Mouse (Mus musculus) stomach, postnatal 0 days (tissue): ENCODE results near the gene Hist1h2be. TPM values are rescaled to one million over a fixed set of nuclear protein-coding genes. Genes with fewer than 3 reads are reported as not detected.

Experiments used
- ATAC-seq: fragments of 200-750 bp; cut with Nextera tagmentation; 2 replicates; pipeline ENCODE4 v1.8.0; 2017; ENCODE audit not compliant: low FRiP score, low TSS enrichment
- DNase-seq: peaks from one replicate; pipeline ENCODE4 v3.0.0-alpha.2; 2016; ENCODE audit warnings: low spot score
- H3K27ac ChIP-seq: fragments of 300-500 bp; sonication (generic); replicated peaks from 2 replicates; pipeline ENCODE4 v1.5.1; 2014; ENCODE audit warnings: mild to moderate bottlenecking, control low read depth
- H3K27me3 ChIP-seq: fragments of 300-500 bp; sonication (generic); 2 replicates; pipeline ENCODE4 v1.6.1; 2014; ENCODE audit warnings: low read length; ENCODE audit not compliant: control insufficient read depth, insufficient read depth
- H3K36me3 ChIP-seq: fragments of 300-500 bp; sonication (generic); 2 replicates; pipeline ENCODE4 v1.6.1; 2014; ENCODE audit warnings: low read length, mixed read lengths; ENCODE audit not compliant: control insufficient read depth, insufficient read depth
- H3K4me1 ChIP-seq: fragments of 300-500 bp; sonication (generic); replicated peaks from 2 replicates; pipeline ENCODE4 v1.6.1; 2014; ENCODE audit warnings: antibody characterized with exemption; ENCODE audit not compliant: control insufficient read depth, insufficient read depth
- H3K4me2 ChIP-seq: fragments of 300-500 bp; sonication (generic); replicated peaks from 2 replicates; pipeline ENCODE4 v1.6.1; 2014; ENCODE audit warnings: low read depth, mild to moderate bottlenecking, control low read depth, moderate library complexity
- H3K4me3 ChIP-seq: fragments of 300-500 bp; sonication (generic); 2 replicates; pipeline ENCODE4 v1.5.1; 2014; ENCODE audit warnings: low read depth, low read length, control low read depth
- H3K9ac ChIP-seq: fragments of 300-500 bp; sonication (generic); 2 replicates; pipeline ENCODE4 v1.6.1; 2014; ENCODE audit warnings: mild to moderate bottlenecking, low read length, control low read depth, mixed read lengths
- H3K9me3 ChIP-seq: fragments of 300-500 bp; sonication (generic); 2 replicates; pipeline ENCODE4 v1.6.1; 2016; ENCODE audit warnings: low read length; ENCODE audit not compliant: control insufficient read depth
- CTCF ChIP-seq: IDR thresholded peaks from 2 replicates; pipeline ENCODE4 v1.5.1; 2016; ENCODE audit warnings: antibody characterized with exemption, low read depth, mild to moderate bottlenecking, moderate library complexity
- EP300 ChIP-seq: optimal IDR thresholded peaks from 2 replicates; pipeline ENCODE3; 2016; ENCODE audit warnings: antibody characterized with exemption
- WGBS: fragments of 180-500 bp; shearing (Covaris S2); extraction: QIAGEN DNeasy Blood & Tissue Kit; methylation state at CpG from one replicate; pipeline ENCODE4 v1.1.7; 2014; 5-methylcytosine and 5-hydroxymethylcytosine counted together
- polyA plus RNA-seq: library from polyadenylated mRNA; unstranded; fragments of >200 nt; fragmentation: Nextera tagmentation; extraction: Ambion mirVana; gene quantifications from 2 replicates; pipeline ENCODE4 v1.2.1, GENCODE M21; 2015

The Hist1h2be gene
- polyA plus RNA-seq, 1 experiment from 2014 or later = 0.73 TPM

GRCm38 (mm10) chr13:23609209-23609608 is 11.7 kb downstream of the Hist1h2be start:
- H3K27ac ChIP-seq = no peak overlapping the region
- TF ChIP-seq CTCF (no peak), EP300 (no peak)
- H3K4me1 ChIP-seq = no peaks in the 10 kb centered on the region

DNA sequence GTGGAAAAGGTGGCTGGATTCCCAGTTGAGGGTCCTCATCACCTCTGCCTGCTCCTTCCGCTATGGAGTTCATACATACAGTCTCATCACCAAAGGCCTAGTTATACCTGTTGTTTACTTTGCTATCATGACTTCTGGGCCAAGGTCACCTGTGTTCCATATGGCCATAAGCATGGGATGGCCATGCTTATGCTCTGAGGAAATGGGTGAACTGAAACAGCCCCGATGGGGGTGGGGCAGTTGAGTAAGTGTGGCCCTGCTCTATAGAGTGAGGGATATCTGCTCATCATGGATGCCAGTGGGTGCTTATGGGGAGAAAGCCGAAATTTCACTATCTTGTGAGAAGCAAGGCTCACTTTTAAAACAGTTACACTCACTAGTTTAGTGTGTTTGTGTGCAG is 15.9 kb downstream of the Hist1h2be start:
- no peaks in the 10 kb centered on the region for H3K9me3 ChIP-seq
- no peak for TF ChIP-seq CTCF
- no peak for TF ChIP-seq EP300
- DNase-seq = no peak
- no peaks in the 10 kb centered on the region for H3K4me1 ChIP-seq
- 85% methylated on average over 3 of the region's 3 CpGs for WGBS
- no peak overlapping the region for H3K9ac ChIP-seq
- no peak overlapping the region for H3K4me2 ChIP-seq
- no peak overlapping the region for H3K27ac ChIP-seq
- H3K4me3 ChIP-seq = no peak overlapping the region
- H3K27me3 ChIP-seq = no peaks in the 10 kb centered on the region
- no peak for ATAC-seq
- H3K36me3 ChIP-seq = no peaks in the 10 kb centered on the region

More at GRCm38 (mm10) chr13:23609209-23609608, 11.7 kb downstream of the Hist1h2be start:
- no peaks in the 10 kb centered on the region for H3K9me3 ChIP-seq
- no peak overlapping the region for H3K4me3 ChIP-seq
- H3K36me3 ChIP-seq = no peaks in the 10 kb centered on the region
- 77% methylated on average over 4 of the region's 4 CpGs for WGBS
- H3K27me3 ChIP-seq = no peaks in the 10 kb centered on the region
- DNase-seq = no peak
- ATAC-seq = no peak
- no peak overlapping the region for H3K4me2 ChIP-seq
- H3K9ac ChIP-seq = no peak overlapping the region

GRCm38 (mm10) chr13:23604452-23604851 is 16.5 kb downstream of the Hist1h2be start:
- WGBS = 60% methylated on average over 3 of the region's 3 CpGs
- Histone ChIP-seq H3K9ac (no peak overlapping the region), H3K4me3 (no peak overlapping the region), H3K27me3 (no peaks in the 10 kb centered on the region), H3K36me3 (no peaks in the 10 kb centered on the region), H3K4me2 (no peak overlapping the region), H3K4me1 (no peaks in the 10 kb centered on the region), H3K9me3 (no peaks in the 10 kb centered on the region), H3K27ac (no peak overlapping the region)
- ATAC-seq = no peak
- TF ChIP-seq EP300 = no peak
- no peak for TF ChIP-seq CTCF
- DNase-seq = no peak

DNA sequence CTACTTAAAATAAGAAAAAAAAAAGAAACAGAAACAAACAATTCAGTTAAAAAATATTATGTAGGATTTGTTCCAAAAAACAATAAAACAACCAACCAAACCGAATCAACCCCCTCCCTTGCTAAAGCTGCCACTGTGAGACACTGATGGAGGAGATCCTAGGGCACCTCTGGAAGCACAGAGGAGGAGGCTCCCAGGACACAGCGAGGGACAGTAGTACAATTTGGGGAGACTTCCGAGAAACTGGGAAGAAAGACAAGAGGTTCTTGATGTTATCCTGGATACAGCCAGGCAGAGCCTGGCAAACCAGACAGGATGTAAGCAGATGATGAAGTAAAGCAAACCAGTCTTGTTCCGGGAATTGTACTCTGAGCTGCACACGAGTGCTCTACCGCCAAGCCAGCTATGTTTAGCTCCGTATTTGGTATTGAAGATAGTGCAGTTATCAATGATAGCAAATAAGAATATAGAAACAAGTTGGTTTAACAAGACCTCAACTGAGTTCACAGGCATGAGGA is 17.7 kb downstream of the Hist1h2be start:
- Histone ChIP-seq H3K27me3 (no peaks in the 10 kb centered on the region), H3K9me3 (no peaks in the 10 kb centered on the region), H3K4me3 (no peak overlapping the region), H3K4me1 (no peaks in the 10 kb centered on the region), H3K9ac (no peak overlapping the region), H3K27ac (no peak overlapping the region), H3K36me3 (no peaks in the 10 kb centered on the region), H3K4me2 (no peak overlapping the region)
- 59% methylated on average over 7 of the region's 7 CpGs for WGBS
- TF ChIP-seq CTCF (no peak), EP300 (no peak)
- ATAC-seq = no peak
- DNase-seq = no peak

GRCm38 (mm10) chr13:23597957-23598356 is 23.0 kb downstream of the Hist1h2be start:
- Histone ChIP-seq H3K27me3 (no peaks in the 10 kb centered on the region), H3K36me3 (no peaks in the 10 kb centered on the region), H3K4me2 (no peak overlapping the region), H3K27ac (no peak overlapping the region), H3K9me3 (no peaks in the 10 kb centered on the region), H3K4me1 (no peaks in the 10 kb centered on the region), H3K9ac (no peak overlapping the region), H3K4me3 (no peak overlapping the region)
- WGBS = 6% methylated on average over 9 of the region's 9 CpGs
- TF ChIP-seq EP300 (no peak), CTCF (peak; percentile 92)
- 0 out of 2 replicates have a peak, but pooled peaks have one; percentile 57 for ATAC-seq
- peak; percentile 82 for DNase-seq

DNA sequence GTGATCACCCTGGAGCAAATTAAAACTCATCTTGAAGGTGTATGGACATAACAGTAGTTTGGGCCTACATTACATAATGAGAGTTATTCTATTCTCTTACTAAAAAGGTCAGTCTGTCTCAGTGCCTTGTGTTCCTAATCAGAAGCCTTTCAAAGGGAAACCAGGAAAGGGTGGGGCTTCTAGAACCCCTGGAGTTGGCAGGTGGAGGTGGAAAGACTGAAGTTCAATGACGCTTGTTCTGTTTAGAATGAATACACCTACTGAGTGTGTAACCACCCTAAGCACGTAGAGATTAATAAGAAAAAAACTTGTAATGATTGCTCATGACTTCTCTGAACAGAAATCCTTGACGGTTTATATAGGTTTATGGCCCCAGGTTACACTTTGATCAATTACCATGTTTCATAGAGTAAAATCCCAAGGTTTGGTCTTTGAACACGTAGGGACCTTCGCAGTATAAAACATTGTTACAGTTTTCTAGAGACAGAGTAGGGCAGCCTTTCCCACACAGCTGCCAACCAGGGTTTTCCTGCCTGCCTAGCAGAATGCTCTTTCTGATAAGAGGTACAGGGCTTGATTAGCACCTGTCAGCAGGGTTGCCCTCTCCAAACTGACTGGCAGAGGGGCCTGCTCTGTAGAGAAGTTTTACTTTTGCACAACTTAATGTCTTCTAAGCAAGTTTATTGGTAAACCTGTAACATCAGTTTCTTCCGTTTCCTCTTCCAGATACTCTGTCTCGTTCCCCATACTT is 25.1 kb downstream of the Hist1h2be start:
- no peak overlapping the region for H3K27ac ChIP-seq

More for the DNA sequence above, 25.1 kb downstream of the Hist1h2be start:
- TF ChIP-seq EP300 = no peak
- peak; percentile 29 for DNase-seq
- H3K9me3 ChIP-seq = no peaks in the 10 kb centered on the region
- no peak overlapping the region for H3K9ac ChIP-seq
- H3K4me1 ChIP-seq = no peaks in the 10 kb centered on the region
- WGBS = 66% methylated on average over 7 of the region's 7 CpGs
- H3K4me2 ChIP-seq = no peak overlapping the region
- no peak overlapping the region for H3K4me3 ChIP-seq
- no peaks in the 10 kb centered on the region for H3K36me3 ChIP-seq
- peak; percentile 64; the same call in 1 of the 2 replicates for ATAC-seq
- H3K27me3 ChIP-seq = no peaks in the 10 kb centered on the region
